Mouse (Mus musculus) myocyte (in vitro differentiated cells): ENCODE data around the gene Kncn. TPM values are rescaled to one million over a fixed set of nuclear protein-coding genes. Genes with fewer than 3 reads are reported as not detected.

Source experiments
- H3K27me3 ChIP-seq: one replicate; pipeline ENCODE4 v1.6.1; 2011; ENCODE audit not compliant: control insufficient read depth, insufficient read depth, insufficient read length
- H3K36me3 ChIP-seq: one replicate; pipeline ENCODE4 v1.6.1; 2011; ENCODE audit not compliant: control insufficient read depth, insufficient read depth
- H3K4me2 ChIP-seq: one replicate; pipeline ENCODE4 v1.6.1; 2011; ENCODE audit warnings: low read depth, control low read depth
- H3K4me3 ChIP-seq: one replicate; pipeline ENCODE4 v1.5.1; 2011; ENCODE audit warnings: mild to moderate bottlenecking, control low read depth, moderate library complexity
- H3K79me2 ChIP-seq: one replicate; pipeline ENCODE4 v1.6.1; 2011; ENCODE audit not compliant: control insufficient read depth, insufficient read depth
- H3ac ChIP-seq: one replicate; pipeline ENCODE4 v1.6.1; 2011; ENCODE audit not compliant: control insufficient read depth, insufficient read length
- CEBPB ChIP-seq: IDR thresholded peaks from 2 replicates; pipeline ENCODE4 v1.6.1; 2011; ENCODE audit warnings: mild to moderate bottlenecking, moderate library complexity; ENCODE audit not compliant: poor library complexity, insufficient read depth, severe bottlenecking
- E2F4 ChIP-seq: IDR thresholded peaks from one replicate; pipeline ENCODE4 v1.6.1; 2011; ENCODE audit warnings: mild to moderate bottlenecking, control low read depth, moderate library complexity; ENCODE audit not compliant: insufficient read depth
- MAX ChIP-seq: IDR thresholded peaks from one replicate; pipeline ENCODE4 v1.6.1; 2011; ENCODE audit warnings: low read depth, mild to moderate bottlenecking, control low read depth
- MYOD1 ChIP-seq, 3 experiments: IDR thresholded peaks; one replicate each; pipeline ENCODE4 v1.6.1; 2011; ENCODE audit warnings: control low read depth in 2 of 3, low read depth in 2 of 3, mild to moderate bottlenecking in 2 of 3, moderate library complexity in 1 of 3; ENCODE audit not compliant: insufficient read length in 2 of 3, control insufficient read depth in 1 of 3
- MYOG ChIP-seq, 3 experiments: IDR thresholded peaks; one replicate each; pipeline ENCODE4 v1.6.1; 2011; ENCODE audit warnings: control low read depth in 2 of 3, low read depth in 2 of 3, mild to moderate bottlenecking in 2 of 3; ENCODE audit not compliant: insufficient read length in 2 of 3, control insufficient read depth in 1 of 3, insufficient read depth in 1 of 3
- POLR2A ChIP-seq: IDR thresholded peaks from one replicate; pipeline ENCODE4 v1.6.1; 2011; ENCODE audit warnings: low read depth, mild to moderate bottlenecking, control low read depth, moderate library complexity; ENCODE audit not compliant: insufficient read length
- POLR2AphosphoS2 ChIP-seq: IDR thresholded peaks from one replicate; pipeline ENCODE4 v1.6.1; 2011; ENCODE audit warnings: low read depth, control low read depth; ENCODE audit not compliant: insufficient read length
- REST ChIP-seq: IDR thresholded peaks from one replicate; pipeline ENCODE4 v1.6.1; 2011; ENCODE audit warnings: mild to moderate bottlenecking, control low read depth, moderate library complexity; ENCODE audit not compliant: insufficient read depth, insufficient read length
- SRF ChIP-seq: IDR thresholded peaks from one replicate; pipeline ENCODE4 v1.6.1; 2011; ENCODE audit warnings: low read depth; ENCODE audit not compliant: control insufficient read depth, insufficient read length
- TCF12 ChIP-seq: IDR thresholded peaks from one replicate; pipeline ENCODE4 v1.6.1; 2011; ENCODE audit warnings: mild to moderate bottlenecking, control low read depth; ENCODE audit not compliant: poor library complexity, insufficient read depth, severe bottlenecking
- TCF3 ChIP-seq: IDR thresholded peaks from one replicate; pipeline ENCODE4 v1.6.1; 2011; ENCODE audit warnings: low read depth, control low read depth; ENCODE audit not compliant: insufficient read length
- USF1 ChIP-seq: IDR thresholded peaks from one replicate; pipeline ENCODE4 v1.6.1; 2011; ENCODE audit warnings: low read depth, mild to moderate bottlenecking, control low read depth, moderate library complexity
- polyA plus RNA-seq: library from polyadenylated mRNA; unstranded; fragments of >200 nt; fragmentation: generic; extraction: Trizol; gene quantifications from one replicate; pipeline ENCODE4 v1.2.1, GENCODE M21; 2012; ENCODE audit warnings: missing spikeins

The Kncn gene
- polyA plus RNA-seq, 1 experiment, result not detected

GRCm38 (mm10) chr4:115923262-115923880, 39.2 kb downstream of the Kncn start:
- TF ChIP-seq TCF3 (no peak), TCF12 (no peak), CEBPB (no peak), MYOD1 (IDR thresholded peaks at IDR 0.05; ENCODE audit: control insufficient read depth in 1 of 3, insufficient read length in 2 of 3, low read depth in 2 of 3) (no peak), SRF (no peak), REST (no peak), MYOG (IDR thresholded peaks at IDR 0.05; ENCODE audit: control insufficient read depth in 1 of 3, insufficient read depth in 1 of 3, insufficient read length in 2 of 3, low read depth in 2 of 3) (no peak), E2F4 (no peak), POLR2A (no peak), POLR2AphosphoS2 (no peak), MAX (no peak), USF1 (no peak)
- Histone ChIP-seq H3ac (no peak overlapping the region), H3K4me2 (peak overlapping the region; percentile 60), H3K79me2 (no peaks in the 10 kb centered on the region), H3K4me3 (no peak overlapping the region), H3K27me3 (no peaks in the 10 kb centered on the region), H3K36me3 (no peaks in the 10 kb centered on the region)

- H3K27me3 ChIP-seq, result peaks cover 17% of the 10 kb centered on the region
- H3K4me3 ChIP-seq, result no peak overlapping the region
- TF ChIP-seq MYOD1 (IDR thresholded peaks at IDR 0.05; ENCODE audit: control insufficient read depth in 1 of 3, insufficient read length in 2 of 3, low read depth in 2 of 3) (peak in 2 of 3 experiments; percentile 49 to 65), POLR2A (no peak)
- H3K4me2 ChIP-seq, result peak overlapping the region; percentile 36
- no peaks in the 10 kb centered on the region for H3K36me3 ChIP-seq
- H3K79me2 ChIP-seq, result no peaks in the 10 kb centered on the region
- H3ac ChIP-seq, result no peak overlapping the region
These were observed 43.4 kb downstream of the Kncn start for GRCm38 (mm10) chr4:115927637-115928036.

- H3K27me3 ChIP-seq, result peaks cover 56% of the 10 kb centered on the region
- H3K4me2 ChIP-seq, result no peak overlapping the region
- TF ChIP-seq MYOG (IDR thresholded peaks at IDR 0.05; ENCODE audit: control insufficient read depth in 1 of 3, insufficient read depth in 1 of 3, insufficient read length in 2 of 3, low read depth in 2 of 3) (no peak), MYOD1 (IDR thresholded peaks at IDR 0.05; ENCODE audit: control insufficient read depth in 1 of 3, insufficient read length in 2 of 3, low read depth in 2 of 3) (no peak), POLR2AphosphoS2 (no peak), CEBPB (no peak), E2F4 (no peak), REST (no peak), POLR2A (no peak), USF1 (no peak), SRF (no peak), TCF12 (no peak)
- no peak overlapping the region for H3K4me3 ChIP-seq
- no peak overlapping the region for H3ac ChIP-seq
- H3K36me3 ChIP-seq, result no peaks in the 10 kb centered on the region
- no peaks in the 10 kb centered on the region for H3K79me2 ChIP-seq
These were observed 47.4 kb downstream of the Kncn start for GRCm38 (mm10) chr4:115931556-115932088.

GRCm38 (mm10) chr4:115935835-115936581, 51.8 kb downstream of the Kncn start:
- TF ChIP-seq TCF12 (no peak), MYOD1 (IDR thresholded peaks at IDR 0.05; ENCODE audit: control insufficient read depth in 1 of 3, insufficient read length in 2 of 3, low read depth in 2 of 3) (no peak), USF1 (no peak), CEBPB (no peak), E2F4 (no peak), REST (no peak), MYOG (IDR thresholded peaks at IDR 0.05; ENCODE audit: control insufficient read depth in 1 of 3, insufficient read depth in 1 of 3, insufficient read length in 2 of 3, low read depth in 2 of 3) (no peak), SRF (no peak), POLR2A (no peak), TCF3 (no peak), MAX (no peak), POLR2AphosphoS2 (no peak)
- Histone ChIP-seq H3K79me2 (no peaks in the 10 kb centered on the region), H3K27me3 (peaks cover 87% of the 10 kb centered on the region), H3ac (no peak overlapping the region), H3K36me3 (no peaks in the 10 kb centered on the region), H3K4me3 (no peak overlapping the region), H3K4me2 (no peak overlapping the region)
